Mouse (Mus musculus): ENCODE data around the gene Vwa8.

DNA sequence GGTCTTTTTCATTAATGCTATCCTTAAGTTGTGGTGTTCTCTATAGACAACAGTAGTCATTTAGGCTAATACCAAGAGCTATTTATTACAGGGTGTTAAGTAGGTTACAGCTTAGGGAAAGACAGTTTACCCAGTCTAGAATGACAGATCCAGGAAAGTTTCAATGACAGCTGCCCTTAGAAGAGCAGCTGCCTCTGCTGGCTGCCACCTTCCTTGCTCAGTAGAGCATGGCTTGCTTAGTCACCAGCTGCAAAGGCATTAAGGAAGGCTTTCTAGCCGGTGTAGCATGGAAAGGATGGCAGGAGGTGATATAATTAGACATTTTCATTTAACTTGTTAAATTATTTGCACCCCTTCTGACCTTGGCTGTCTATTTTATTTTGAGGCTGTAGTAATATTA, 123.6 kb downstream of the Vwa8 start:
- TF ChIP-seq CTCF (IDR thresholded peaks at IDR 0.05) (no peak), EP300 (IDR thresholded peaks at IDR 0.05) (no peak)
